Mouse (Mus musculus): ENCODE measurements around the gene Noc4l.

GRCm38 (mm10) chr5:110635951-110636707 is 17.1 kb downstream of the Noc4l start:
- TF ChIP-seq GATA1 (IDR thresholded peaks at IDR 0.05; ENCODE audit: borderline replicate concordance, low read length) (no peak), FLI1 (IDR thresholded peaks at IDR 0.05; ENCODE audit: low read length) (no peak)

Measured in megakaryocyte, embryonic 14.5 days (primary cell).